Mouse (Mus musculus) NIH3T3 (cell line): ENCODE measurements around the gene Cip2a.

Experiments
- DNase-seq: peaks from one replicate; pipeline ENCODE4 v3.0.0-alpha.2; 2012; ENCODE audit warnings: low read depth

Gene Cip2a

DNA sequence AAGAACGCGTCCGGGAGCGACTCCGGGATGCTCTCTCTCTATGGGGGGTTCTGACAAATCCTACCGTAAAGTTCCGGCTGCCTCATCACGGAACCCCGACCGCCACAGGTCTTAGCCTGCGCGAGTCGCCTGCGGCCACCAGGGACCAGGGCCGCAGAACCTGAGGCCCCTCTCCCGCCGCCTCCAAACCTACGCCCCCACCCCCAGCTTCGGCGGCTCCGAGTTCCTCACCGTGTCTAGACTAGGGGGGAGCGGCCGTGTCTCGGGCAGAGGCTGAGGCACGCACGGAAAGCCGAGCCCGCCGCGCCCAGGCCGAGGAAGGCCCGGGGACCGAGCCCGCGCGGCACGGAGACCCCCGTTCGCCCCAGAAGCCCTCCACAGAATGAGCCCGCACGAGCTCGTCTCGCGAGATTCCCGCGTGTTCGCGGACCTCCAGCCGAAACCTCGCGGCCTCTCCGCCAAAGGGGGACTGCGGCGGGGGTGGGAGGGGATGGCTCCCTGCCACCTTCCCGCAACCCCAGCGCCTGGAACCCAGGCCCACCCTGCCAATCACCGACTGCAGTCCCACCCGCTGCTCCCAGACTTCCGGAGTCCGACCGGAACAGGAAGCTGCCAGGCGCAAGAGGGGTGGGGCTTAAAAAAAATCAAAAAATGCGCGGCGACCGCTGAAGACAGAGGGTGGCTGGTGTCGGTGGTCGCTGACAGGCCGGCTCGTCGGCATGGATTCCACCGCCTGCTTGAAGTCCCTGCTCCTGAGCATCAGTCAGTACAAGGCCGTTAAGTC lies at the start of gene Cip2a, which contains the start of gene Dzip3:
Gene Cip2a, plus strand, starts transcription at position 627 of the 784 bp plus-strand sequence.
Gene Dzip3, minus strand, starts transcription at position 607 of the 784 bp plus-strand sequence.
- DNase-seq, result peak; percentile 91

DNA sequence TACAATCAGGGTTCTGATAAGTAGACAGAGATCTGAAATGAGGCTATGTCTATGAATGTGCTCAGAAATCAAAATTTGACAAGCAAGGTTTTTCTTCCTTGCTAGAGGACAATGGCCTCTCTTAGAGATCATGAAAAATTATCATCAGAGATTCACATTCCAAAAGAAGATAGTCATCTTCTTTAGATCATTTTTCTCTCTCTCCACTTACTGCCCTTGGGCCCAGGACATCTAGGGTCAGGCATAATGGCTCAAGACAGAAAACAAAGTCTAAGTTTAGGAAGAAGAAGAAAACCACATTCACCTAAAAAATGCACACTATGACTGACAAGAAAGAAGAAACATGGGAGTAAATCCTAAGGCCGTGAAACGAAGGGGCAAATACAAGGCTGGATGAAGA lies 21.0 kb upstream of the Cip2a start:
- no peak for DNase-seq

GRCm38 (mm10) chr16:48973548-48973947 lies 20.4 kb upstream of the Cip2a start:
- peak; percentile 51 for DNase-seq

GRCm38 (mm10) chr16:48979965-48980364 lies 14.0 kb upstream of the Cip2a start:
- no peak for DNase-seq

- DNase-seq, result no peak
Observed at GRCm38 (mm10) chr16:48985034-48985627, 8.9 kb upstream of the Cip2a start.

GRCm38 (mm10) chr16:48989700-48990099 lies 4.3 kb upstream of the Cip2a start:
- no peak for DNase-seq

- peak; percentile 50 for DNase-seq
Observed at GRCm38 (mm10) chr16:48992437-48993230, 1.4 kb upstream of the Cip2a start.

DNA sequence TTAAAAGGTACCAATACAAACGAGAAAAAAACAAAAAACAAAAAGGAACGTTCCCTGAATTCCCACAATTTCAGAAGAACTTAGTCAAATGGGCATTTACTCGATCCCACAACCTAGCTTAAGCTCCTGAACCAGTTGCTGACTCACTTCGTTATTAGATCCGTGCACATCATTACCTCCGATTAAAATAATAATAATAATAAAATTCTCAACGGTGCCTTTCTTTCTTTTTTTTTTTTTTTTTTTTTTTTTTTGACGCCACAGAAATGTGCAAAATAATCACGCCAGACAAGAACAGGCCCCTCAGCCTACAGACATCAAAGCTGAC lies 790 bp upstream of the Cip2a start:
- DNase-seq, result no peak

DNA sequence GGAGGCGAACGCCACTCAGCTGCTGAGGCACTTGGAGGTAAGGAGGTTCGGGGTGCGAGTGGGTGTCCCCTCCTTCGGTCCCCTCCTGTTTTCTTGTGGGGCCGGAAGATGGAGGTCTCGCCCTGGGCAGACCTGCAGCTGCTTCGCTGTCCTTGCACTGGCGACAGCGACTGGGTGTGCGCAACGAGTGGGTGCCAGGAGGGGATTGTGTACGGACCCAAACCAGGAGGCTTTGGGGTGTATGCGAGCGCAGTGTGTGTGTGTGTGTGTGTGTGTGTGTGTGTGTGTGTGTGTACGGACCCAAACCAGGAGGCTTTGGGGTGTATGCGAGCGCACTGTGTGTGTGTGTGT lies 333 bp downstream of the Cip2a start:
- no peak for DNase-seq

DNA sequence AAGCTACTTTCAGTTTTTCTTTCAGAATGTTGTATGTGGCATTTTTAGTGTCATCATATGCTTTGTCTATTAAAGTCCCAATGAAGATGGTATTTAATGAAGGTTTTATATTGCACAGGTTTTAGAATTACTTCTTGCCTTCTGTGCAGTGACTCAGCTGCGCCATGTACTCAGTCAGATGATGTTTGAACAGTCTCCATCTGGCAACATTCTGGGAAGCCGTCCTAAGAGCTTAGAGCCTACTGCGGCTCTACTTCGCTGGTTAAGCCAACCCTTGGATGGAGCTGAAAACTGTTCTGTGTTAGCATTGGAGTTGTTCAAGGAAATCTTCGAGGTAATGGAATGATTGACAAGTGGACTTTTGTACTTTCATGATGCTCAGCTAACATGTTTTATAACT lies 10.2 kb downstream of the Cip2a start:
- no peak for DNase-seq

DNA sequence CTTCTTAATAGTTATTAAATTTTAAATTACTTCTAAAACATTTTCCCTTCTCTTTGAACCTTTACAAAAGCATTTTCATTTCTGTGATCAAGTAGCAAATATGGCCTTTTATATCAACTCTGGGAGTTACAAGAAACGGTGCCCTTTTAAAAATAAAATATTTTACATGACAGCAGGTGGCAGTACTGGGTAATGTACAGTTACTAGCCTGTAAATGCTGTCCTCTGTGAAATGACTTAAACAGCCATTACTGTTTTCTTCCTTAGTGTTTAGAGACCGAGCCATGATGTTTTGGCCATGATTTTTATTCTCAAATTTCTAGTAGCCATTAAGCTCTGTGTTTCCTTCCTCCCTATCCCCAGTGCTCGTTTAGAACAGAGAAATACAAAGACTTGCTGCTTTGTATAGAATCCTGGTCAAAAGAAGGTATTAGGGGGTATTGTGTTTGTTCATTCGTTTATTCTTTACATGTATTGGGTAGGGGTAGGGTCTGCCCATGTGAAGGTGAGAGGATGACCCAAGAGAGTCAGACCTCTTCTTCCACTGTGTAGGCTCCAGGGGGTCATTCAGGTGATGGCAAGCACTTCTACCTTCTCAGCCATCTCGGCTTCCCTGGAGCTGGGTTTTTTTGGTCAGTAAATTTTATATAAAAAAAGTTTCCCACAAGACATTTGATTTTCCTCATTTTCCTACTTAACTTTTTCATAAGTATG lies 22.8 kb downstream of the Cip2a start:
- peak; percentile 51 for DNase-seq

GRCm38 (mm10) chr16:49035852-49036251 lies 41.9 kb downstream of the Cip2a start:
- DNase-seq, result no peak

DNA sequence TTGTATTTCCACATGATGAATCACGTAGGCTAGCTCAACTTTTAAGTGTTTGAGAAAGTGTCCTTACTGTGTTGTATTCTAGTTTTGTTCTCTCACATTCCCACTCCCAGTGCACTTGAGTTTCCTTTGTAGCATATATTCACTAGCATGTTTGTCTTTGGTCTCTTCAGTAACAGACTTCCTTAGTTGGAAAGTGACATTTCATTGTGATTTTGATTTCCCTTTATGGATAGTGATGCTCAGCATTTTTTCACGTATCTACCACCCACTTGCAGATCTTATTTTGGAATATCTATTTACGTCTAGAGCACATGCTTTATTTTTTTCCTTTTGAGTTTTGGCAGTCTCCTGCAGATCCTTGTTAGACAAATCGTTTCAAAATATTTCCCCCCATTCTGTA lies 43.8 kb downstream of the Cip2a start:
- DNase-seq, result no peak

DNA sequence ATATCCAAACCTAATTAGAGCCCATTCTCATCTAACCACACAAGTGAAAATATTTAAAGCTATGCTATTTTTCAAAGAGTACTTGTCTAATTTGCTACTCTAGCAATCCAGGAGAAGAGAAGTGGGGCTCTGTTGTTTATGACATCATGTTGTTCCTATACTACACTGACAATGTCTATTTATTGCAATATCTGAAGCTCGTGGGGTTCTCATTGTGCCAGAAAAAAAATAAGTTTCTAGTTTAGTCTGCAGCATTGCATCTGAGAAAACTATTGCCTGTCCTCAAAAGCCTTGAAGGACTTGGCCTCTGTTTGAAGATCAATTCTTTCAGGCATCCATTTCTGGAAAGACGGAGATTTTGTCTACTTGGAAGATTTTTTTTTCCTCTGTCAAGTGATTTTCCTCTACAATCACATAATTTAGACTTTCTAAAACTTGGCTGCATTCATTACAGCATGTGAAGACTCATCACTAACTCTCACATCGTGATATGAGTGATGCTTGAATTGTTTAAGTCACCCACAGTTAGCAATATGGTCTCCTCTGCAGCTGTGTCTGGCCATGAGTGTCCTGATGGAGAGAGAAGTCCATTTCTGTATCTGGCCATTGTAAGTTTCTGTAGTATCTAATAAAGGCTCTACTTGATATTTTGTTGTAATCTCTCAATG lies 46.7 kb downstream of the Cip2a start:
- no peak for DNase-seq

DNA sequence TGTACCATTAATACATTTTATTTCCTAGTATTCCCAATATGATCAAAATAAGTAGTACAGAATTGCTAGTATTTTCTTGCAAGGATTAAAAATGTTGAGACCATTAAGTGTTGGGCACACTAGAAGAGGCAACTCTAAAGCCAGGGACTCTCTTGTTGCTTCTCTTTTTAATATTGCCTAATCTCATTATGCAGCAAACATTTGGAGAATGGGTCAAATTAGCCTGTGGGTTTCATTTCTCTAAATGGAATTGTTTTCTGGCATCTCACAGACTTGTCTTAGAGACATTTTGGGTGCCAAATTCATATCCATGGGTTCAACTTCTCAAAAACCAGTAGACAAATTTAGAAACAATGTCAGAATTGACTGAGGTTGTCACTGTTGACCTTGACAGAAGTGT lies 55.2 kb downstream of the Cip2a start:
- no peak for DNase-seq

DNA sequence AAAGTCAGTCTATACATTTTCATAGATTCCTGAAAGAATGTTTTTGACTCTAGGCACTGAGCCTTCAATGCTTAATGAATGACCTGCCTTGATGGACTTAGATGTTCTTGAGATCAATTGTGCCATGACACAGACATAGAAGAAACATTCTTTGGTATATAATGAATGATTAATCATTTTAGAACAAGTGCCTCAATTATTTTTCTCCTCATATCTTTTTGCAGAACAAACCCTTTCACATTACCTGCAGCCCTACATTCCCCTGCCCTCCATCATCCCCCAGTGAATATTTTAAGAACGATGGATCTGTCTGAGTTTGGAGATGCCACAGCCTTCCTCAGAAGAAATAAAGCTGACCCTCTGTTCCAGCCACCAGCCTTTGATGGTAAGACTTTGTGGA lies 63.2 kb downstream of the Cip2a start, which contains the start of gene Myh15:
Gene Myh15, plus strand, starts transcription at position 301 of the 400 bp plus-strand sequence.
- no peak for DNase-seq
